Mouse (Mus musculus) inflammation-experienced regulatory T-cells, adult 6 months (primary cell): ENCODE measurements around the gene Trabd2b. TPM values are rescaled to one million over a fixed set of nuclear protein-coding genes. Genes with fewer than 3 reads are reported as not detected.

ENCODE experiments used
- ATAC-seq: one replicate; pipeline ENCODE4 v1.8.0; 2017
- polyA plus RNA-seq, 3 experiments: library from polyadenylated mRNA; unstranded; fragments of 100-300 nt; shearing (Covaris generic); gene quantifications; one replicate each; pipeline ENCODE4 v1.2.1; 2017

Trabd2b gene
- polyA plus RNA-seq, 3 experiments from 2014 or later: not detected

GRCm38 (mm10) chr4:114399821-114400220, 6.7 kb upstream of the Trabd2b start:
- ATAC-seq: no peak

DNA sequence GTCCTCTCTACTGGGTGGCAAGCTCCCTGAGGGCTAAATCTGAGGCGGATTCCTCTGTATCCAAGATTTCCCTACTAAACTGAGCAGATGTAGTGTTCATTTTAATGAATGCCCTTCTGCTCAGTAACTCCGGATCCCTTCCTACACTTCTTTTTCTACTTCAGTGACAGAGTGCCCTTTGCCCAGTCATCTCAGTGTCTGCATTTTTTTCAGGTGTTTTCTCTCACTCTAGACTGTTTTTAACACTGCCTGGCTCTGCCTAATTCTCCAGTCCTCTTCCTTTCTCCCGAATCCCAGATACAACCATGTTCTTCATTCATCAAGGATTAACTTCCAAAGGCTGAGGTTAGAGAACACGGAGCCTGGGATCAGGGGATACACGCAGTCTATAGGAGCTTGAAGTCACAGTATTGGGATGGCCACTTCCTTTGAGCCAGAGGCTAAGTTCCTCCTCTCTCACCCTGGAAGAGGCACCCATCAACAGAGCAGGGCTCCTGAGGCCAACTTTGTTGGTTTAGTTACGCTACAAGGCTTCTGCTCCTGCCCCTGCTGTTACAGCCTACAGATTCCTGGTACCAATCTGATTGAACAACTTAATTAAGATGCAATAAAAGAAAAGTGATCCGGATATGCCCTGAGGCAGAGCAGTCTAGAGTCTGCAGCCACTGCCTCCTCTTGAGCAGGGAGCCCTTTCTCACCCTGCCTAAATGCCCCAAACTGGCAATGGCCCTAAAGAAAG, 4.4 kb upstream of the Trabd2b start:
- ATAC-seq: no peak

GRCm38 (mm10) chr4:114405682-114406354, 706 bp upstream of the Trabd2b start:
- ATAC-seq: no peak

GRCm38 (mm10) chr4:114407516-114407915, 992 bp downstream of the Trabd2b start:
- no peak for ATAC-seq

DNA sequence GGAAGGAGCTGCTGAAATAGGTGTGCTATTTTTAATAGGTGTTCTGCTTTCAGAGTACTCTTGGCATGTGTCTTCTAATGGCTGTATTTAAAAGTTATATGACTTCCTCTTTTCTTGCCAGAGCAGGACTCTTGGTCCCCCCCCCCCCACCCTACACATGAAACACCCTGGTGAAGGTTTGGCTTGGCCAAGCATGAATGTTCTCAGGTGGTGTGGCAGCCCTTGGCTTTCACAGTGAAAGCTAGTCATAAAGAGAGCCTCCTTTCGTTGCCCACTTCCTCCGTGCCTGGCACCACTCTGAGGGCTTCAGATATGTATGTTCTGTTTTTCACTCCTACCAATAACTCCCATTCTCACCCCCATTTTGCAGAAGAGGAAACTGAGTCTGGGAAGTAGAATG, 1.8 kb downstream of the Trabd2b start:
- no peak for ATAC-seq

GRCm38 (mm10) chr4:114408890-114409480, 2.5 kb downstream of the Trabd2b start:
- ATAC-seq: no peak

DNA sequence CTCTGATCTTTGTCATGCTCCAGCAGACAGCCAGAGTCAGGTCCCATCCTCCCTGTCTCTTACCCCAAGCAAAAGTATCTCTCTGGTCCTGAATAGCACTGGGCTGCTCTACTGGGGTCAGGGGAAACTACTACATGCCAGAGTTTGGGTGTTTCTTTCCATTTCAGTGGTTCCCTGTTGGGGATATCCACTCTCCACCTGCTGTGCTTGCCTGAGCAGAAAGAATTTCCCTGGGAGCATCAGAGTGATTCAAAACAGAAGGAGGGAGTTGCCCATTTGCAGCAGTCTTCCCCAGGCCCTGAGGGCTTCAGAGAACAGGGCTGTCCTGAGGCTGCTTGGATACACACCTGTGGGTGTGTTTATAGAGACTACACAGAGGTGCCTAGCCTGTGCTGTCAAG, 3.0 kb downstream of the Trabd2b start:
- no peak for ATAC-seq

DNA sequence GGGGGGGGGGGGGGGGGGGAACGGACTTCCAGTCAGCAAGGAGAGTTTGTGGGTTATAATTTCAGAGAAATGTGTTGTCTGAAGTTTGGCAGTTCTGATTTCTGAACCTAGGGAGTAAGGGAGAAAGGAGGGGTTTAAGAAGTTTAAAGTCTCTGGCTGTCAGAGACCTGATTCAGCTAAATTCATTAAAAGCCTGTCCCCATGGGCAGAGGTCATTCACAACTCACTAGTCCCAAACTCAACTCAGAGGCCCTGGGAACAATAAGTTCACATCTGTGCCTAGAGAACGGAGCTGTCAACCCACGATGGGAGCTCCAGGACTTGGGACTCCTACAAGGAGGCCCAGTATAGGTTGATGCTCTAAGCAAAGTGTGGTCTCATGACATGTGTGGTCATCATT, 3.5 kb downstream of the Trabd2b start:
- no peak for ATAC-seq

- no peak for ATAC-seq
These were observed 3.9 kb downstream of the Trabd2b start for GRCm38 (mm10) chr4:114410443-114410842.

DNA sequence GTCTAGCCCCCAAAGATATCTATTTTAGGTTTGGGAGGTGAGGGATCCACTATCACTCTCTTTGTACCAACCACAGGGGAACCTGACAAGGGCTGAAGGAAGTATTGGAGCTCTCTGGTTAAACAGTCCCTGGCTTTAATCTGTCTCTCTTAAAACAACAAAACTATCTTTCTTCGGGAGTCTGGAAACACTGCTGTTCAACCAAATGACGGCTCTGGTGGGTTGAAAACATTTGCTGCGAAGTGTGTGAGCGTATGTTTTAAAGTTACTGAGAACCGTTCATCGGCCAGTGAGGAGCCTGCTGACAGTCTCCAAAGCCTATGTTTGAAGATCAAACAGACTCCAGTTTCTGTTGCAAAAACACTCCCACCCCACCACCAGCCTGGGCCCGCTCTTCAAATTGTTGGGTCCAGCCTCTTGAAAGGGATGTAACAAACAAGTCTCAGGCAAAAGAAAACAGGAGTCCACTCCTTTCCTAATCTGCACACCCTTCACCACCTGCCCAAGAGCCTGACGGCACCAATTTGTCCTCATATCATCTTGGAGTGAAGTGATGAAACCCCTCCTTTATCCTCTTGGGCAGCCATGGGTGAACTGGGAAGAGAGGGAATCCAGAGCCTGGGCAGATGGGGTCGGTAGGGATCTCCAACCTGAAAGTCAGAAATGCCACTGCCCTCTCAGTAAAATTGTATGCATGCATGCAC, 4.6 kb downstream of the Trabd2b start:
- ATAC-seq: no peak

DNA sequence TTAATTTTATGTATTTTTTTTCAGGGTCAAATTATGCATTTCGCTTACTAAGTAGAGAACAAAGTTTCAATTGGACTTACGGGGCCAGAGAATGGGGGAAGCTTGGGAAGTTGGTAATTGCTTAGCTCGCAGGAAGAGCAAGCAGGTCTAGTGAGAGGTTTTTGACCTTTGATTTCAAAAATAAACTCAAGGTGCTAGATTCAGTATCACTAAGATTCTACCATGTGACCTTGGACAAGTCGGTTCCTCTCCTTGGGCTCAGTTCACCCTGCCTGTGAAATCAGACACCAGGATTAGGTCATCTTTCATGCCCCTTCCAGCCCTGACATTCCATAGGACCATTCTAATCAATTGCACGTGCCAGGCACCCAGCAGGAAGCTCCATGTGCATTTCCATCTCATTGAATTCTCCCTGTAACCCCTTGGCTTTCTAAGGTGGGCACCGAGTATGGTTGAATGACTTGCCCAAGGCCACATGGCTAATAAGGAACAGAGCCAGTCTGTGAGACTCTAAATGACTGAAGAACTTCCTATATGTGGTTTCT, 5.4 kb downstream of the Trabd2b start:
- no peak for ATAC-seq

GRCm38 (mm10) chr4:114415925-114416645, 9.6 kb downstream of the Trabd2b start:
- no peak for ATAC-seq

DNA sequence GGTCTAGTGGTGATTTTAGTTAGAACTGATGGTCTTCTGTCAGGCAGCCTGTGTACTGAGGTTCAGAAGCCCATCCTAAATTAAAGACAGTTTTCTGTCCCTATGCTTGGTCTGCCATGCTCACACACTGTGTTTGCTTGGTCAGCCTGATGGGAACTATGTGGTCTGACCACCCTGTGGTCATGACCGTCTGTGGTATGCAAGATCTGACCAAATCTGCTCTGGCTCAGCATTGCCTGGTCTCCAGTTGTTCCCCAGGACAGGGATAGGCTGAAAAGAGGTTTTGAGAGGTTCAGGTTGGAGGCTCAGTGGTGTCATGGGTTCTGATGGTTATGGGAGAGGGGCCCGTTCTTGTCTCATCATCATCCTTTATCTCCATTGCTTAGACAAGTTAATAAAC, 13.6 kb downstream of the Trabd2b start:
- no peak for ATAC-seq

- ATAC-seq: no peak
These were observed 16.6 kb downstream of the Trabd2b start for GRCm38 (mm10) chr4:114423084-114423483.

- no peak for ATAC-seq
These were observed 19.3 kb downstream of the Trabd2b start for GRCm38 (mm10) chr4:114425808-114426207.

- ATAC-seq: no peak
These were observed 26.2 kb downstream of the Trabd2b start for GRCm38 (mm10) chr4:114432742-114433141.

DNA sequence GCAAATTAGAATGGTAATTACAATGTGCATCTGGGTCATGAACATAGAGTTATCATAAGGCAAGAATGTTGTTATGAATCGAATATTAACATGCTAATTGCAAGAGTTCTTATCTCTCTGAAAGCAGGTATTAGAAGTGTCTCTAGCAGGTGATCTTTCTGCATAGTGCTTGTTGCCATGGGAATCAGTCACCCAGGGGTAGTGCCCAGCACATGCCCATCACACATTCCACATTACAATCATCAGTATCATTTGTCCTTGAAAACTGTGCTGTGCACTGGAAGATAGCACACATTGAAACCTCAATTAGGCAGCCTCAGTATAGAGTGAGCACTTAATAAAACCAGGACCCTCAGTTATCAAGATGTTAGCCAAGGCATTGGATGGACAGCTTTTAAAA, 26.9 kb downstream of the Trabd2b start:
- no peak for ATAC-seq

GRCm38 (mm10) chr4:114434766-114435165, 28.2 kb downstream of the Trabd2b start:
- no peak for ATAC-seq

DNA sequence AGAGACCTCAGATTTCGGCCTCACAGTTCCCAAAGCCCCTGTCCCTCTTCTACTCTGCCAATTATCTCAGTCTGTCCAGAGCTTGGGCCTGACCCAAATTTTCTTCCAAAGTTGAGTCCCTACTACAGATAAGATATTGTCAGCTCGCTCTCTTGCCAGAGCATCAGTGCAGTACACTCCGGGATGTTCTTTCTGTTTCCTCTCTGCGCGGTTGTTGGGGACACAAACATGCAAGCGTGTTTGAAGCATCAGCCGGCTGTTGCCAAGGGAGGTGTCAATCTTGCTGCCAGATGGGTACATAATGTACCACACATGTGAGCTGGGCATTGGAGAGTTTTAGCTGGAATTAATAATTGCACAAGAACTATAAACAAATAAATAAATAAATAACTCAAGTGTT, 28.9 kb downstream of the Trabd2b start:
- no peak for ATAC-seq

GRCm38 (mm10) chr4:114438764-114439163, 32.2 kb downstream of the Trabd2b start:
- ATAC-seq: no peak

- no peak for ATAC-seq
These were observed 35.7 kb downstream of the Trabd2b start for GRCm38 (mm10) chr4:114442186-114442585.

DNA sequence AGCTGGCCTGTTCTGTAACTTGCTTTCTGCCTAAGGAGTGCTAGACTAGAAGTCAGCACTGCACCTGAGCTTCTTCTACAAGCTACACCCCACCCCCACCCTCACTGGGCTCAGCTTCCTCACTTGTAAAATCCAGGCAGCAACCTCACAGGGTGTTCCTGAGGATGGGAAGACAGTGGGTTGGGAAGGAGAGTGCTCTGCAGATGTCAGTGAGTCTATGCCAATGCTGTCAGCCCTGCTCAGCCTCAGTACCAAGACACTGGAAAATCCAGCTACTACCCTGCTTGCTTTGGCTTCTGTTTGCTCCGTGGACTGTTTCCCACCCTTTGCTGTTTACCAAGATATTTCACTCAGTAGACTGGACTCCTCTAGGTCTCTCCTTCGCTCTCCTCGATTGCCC, 36.1 kb downstream of the Trabd2b start:
- no peak for ATAC-seq
